Mouse (Mus musculus) heart, postnatal 14 days (tissue): ENCODE measurements at regions not wholly inside any gene's neighbourhood (a gene's known extent, or its start where the extent isn't known, plus 50 kb on each side); places are given as distances from the start of the nearest gene placed in this dataset.
"Not testable (repeated sequence)": the region's sequence is repeated elsewhere in the genome, so short reads cannot be mapped to it uniquely, and the experiment has no call there.

ENCODE experiments used
- DNase-seq, 2 experiments: peaks; one replicate each; pipeline ENCODE4 v3.0.0; 2021 to 2022
- intact Hi-C: fragments of 180-260 bp; cut with DNase I; formaldehyde crosslinking; loops from one replicate; pipeline ENCODE4 v1.15.1; 2025

GRCm38 (mm10) chr1:105900158-105900557 lies 90.0 kb upstream of the Zcchc2 start:
- intact Hi-C loops = no loop called here
- DNase-seq = no peak

DNA sequence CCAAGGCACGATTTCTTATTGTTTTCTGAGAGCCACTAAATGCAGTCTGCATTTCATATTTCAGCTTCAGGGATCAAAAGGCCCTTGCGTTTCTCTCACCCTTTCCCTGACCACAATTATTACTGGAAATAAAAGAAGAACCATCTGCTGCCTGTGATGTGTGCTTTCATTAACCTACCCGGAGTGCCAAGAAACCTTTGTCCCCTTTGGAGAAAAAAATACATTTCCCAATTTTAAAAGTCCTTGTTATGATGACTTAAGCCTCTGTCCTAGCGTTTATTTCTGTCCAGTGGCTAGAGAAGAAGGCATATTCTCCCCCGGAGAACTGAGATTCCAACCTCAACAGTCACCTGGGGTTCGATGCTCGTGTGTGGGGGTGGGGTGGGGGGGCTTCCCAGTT lies 89.3 kb upstream of the Zcchc2 start:
- no peak for DNase-seq
- intact Hi-C loops = no loop called here

- no peak for DNase-seq
- intact Hi-C loops = no loop called here
Observed at GRCm38 (mm10) chr1:105903286-105904115, 86.7 kb upstream of the Zcchc2 start.

- DNase-seq = no peak
- intact Hi-C loops = loop anchor here (5.0 kb wide), 2 partner anchors 43 to 133 kb away; no protein-coding TSS in a partner anchor
Observed at GRCm38 (mm10) chr1:105904737-105905136, 85.5 kb upstream of the Zcchc2 start.

- intact Hi-C loops = loop anchor here (5.0 kb wide), 2 partner anchors 41 to 131 kb away; no protein-coding TSS in a partner anchor
- no peak for DNase-seq
Observed at GRCm38 (mm10) chr1:105905785-105906426, 84.3 kb upstream of the Zcchc2 start.

DNA sequence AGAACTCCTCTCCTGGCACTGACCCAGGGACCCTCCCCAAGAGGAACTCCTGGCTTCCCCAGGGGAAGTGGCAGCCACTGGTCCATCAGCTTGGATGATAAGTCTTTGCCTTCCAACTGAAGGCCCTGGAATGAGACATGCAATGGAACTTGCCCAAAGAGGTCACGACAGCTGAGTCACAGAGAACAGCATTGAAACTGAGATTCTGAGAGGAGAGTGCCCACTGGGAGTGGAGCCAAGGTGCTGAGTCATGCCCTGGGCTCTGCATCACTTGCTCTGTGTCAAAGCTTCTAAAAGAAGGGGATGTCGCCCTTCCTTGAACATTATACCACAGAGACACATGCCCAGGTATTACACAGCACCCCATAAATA lies 83.8 kb upstream of the Zcchc2 start:
- DNase-seq = peak; percentile 66 to 72
- intact Hi-C loops = loop anchor here (5.0 kb wide), 2 partner anchors 41 to 131 kb away; no protein-coding TSS in a partner anchor

- intact Hi-C loops = loop anchor here (5.0 kb wide), 2 partner anchors 39 to 129 kb away; no protein-coding TSS in a partner anchor
- peak in 1 of 2 experiments; percentile 14 for DNase-seq
Observed at GRCm38 (mm10) chr1:105908029-105908876, 82.0 kb upstream of the Zcchc2 start.

DNA sequence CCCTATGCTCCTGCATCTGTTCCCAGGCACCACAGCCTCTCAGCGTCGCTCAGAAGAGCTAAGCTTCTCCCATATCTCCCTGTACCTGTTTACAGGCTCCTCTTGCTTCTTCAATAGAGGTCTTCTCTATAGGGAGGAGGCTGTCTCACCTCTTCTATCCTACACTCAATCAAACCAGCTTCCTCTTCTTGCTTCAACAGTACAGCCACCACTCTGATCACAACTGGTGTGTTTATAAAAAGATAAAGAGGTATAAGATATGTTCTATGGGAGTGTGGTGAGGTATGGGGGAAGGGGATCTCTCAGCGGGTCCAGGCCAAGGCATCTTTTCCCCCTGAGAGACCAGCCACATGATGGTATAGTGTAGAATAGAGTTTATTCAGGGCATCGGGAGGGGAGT lies 81.1 kb upstream of the Zcchc2 start:
- DNase-seq = no peak
- intact Hi-C loops = loop anchor here (5.0 kb wide), 2 partner anchors 38 to 128 kb away; no protein-coding TSS in a partner anchor

DNA sequence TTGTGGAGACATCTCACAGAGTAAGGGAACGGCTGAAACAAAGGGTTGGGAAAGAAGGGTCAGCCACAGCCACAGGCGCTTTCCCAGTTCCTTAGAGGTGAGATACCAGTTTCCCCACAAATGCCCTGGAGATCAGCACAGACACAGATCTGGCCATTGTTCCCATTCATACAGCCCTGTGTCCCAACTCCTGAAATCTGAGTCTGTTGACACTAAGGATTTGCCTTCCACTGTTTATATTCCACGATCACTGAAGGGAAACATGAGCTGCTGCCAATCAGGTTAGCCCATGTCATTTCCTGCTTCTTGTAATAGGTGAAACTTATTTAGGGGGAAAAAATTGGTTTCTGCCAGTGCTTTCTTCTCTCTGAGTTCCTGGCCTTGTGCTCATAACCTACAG lies 78.5 kb upstream of the Zcchc2 start:
- intact Hi-C loops = no loop called here
- no peak for DNase-seq

DNA sequence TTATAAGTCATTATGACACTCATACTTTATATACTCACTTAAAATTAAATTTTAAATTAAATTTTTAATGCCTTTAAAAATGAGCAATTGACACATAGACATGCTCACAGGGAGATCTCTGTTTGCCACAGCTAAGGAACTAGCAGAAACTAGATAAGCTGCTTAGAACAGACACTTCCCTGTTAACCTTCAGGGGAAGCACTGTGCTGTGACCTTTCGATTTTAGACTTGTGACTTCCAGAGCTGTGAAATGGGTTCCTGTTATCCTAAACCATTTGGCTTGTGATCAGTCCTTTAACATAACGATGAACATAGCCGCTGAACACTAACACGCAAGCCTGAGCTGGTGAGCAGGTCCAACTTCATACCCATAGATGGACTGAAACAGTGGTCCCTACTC lies 68.4 kb upstream of the Zcchc2 start:
- intact Hi-C loops = no loop called here
- DNase-seq = no peak

DNA sequence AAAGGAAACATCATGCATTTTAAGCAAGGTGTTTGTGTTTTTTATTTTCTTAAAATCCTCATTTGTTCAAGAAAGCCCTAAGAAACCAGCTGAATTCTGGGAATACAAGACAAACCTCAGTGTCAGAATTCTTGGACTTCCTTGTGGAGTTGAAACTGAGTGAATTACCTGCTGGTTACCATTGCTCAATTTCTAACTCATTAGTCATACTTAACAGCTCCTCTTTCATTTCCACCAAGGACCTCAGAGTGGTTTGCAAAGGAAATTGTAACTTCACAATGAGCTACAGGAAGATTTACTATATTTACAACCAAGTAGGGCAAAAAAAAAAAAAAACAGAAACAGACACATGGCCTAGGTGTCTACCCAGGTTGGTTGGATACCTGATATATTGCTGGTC lies 67.6 kb upstream of the Zcchc2 start:
- no peak for DNase-seq
- intact Hi-C loops = no loop called here

DNA sequence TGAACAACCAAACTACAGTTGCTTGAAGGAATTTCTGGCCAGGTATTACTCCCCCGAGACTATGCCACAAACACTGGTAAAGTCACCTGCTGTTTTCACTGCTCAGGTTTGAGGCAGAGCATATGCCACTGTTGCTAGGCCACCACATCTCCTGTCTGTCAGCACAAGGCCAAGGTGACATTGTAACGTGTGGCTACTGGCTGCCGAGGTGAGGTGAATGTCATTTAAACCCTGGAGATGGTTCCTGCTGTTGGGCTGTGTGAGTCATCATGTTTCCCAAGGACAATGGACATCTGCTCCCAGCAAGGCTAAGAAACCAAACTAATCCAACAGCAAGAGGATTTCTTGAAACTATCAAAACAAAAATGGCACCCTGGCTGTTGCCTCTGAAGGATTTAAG lies 67.2 kb upstream of the Zcchc2 start:
- intact Hi-C loops = no loop called here
- no peak for DNase-seq

DNA sequence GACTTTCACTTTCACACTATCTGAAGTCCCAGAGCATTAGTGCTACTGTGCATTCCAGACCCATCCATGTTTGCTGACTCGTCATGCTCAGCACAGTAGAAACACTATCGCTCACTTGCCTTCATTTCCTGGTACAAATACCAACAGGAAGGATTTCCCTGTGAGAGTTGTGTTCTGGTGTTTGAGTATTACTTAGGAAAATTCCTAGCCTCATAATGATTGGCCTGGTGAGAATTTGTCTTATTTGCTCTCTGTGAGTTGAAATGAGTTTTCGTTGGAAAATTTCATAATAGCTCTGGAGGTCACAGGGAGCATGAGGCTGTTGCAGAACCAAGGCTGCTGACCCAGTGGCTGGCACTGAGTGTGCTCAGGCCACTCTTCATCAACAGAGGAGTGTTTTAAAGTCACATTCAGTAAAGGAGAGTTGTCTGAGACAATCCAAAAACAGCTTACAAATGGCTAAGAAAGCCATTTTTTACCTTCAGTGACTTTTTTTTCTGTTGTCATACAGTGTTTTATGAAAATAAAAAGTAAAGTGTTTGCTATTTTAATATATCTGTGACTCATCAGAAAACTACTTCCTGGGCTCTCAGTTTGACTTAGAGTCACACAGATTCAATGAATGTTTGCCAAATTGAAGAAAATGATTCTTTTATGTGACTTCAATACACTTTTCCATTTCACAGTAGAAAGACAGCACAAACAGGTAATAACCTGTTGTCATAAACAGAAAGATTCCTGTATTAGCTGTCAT lies 64.4 kb upstream of the Zcchc2 start:
- intact Hi-C loops = no loop called here
- no peak for DNase-seq

DNA sequence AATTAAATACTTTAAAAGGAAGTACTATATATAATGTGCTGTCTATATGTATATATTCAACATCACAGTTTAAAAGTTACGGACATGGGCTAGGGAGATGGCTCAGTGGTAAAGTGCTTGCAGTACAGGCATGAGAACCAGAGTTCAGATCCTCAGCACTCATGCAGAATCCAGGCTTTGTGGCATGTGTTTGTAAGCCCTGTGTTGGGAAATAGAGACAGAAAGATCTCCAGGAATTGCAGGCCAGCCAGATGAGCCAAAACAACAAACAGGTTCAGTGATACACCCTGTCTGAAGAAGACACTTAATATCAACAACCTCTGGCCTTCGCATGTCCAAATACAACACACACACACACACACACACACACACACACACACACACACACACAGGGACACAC lies 63.3 kb upstream of the Zcchc2 start:
- no peak for DNase-seq
- intact Hi-C loops = no loop called here

- intact Hi-C loops = no loop called here
- DNase-seq = no peak
Observed at GRCm38 (mm10) chr1:105930841-105931240, 59.4 kb upstream of the Zcchc2 start.

- DNase-seq, intact Hi-C loops: not testable (repeated sequence)
Observed at GRCm38 (mm10) chr1:105934171-105934570, 56.0 kb upstream of the Zcchc2 start.
